Mouse (Mus musculus) neural tube, embryonic 12.5 days (tissue): ENCODE results near the gene Mab21l1. TPM values are rescaled to one million over a fixed set of nuclear protein-coding genes. Genes with fewer than 3 reads are reported as not detected.

Source experiments
- ATAC-seq: fragments of 200-750 bp; cut with Nextera tagmentation; 2 replicates; pipeline ENCODE4 v1.8.0; 2017; ENCODE audit warnings: low read depth, mild to moderate bottlenecking, moderate TSS enrichment, moderate library complexity; ENCODE audit not compliant: low FRiP score
- H3K27ac ChIP-seq: fragments of 300-500 bp; sonication (generic); 2 replicates; pipeline ENCODE4 v1.5.1; 2016
- H3K27me3 ChIP-seq: fragments of 300-500 bp; sonication (generic); replicated peaks from 2 replicates; pipeline ENCODE4 v1.6.1; 2016; ENCODE audit warnings: mild to moderate bottlenecking
- H3K36me3 ChIP-seq: fragments of 300-500 bp; sonication (generic); 2 replicates; pipeline ENCODE4 v1.6.1; 2016; ENCODE audit warnings: mild to moderate bottlenecking
- H3K4me1 ChIP-seq: fragments of 300-500 bp; sonication (generic); 2 replicates; pipeline ENCODE4 v1.6.1; 2016
- H3K4me2 ChIP-seq: fragments of 300-500 bp; sonication (generic); replicated peaks from 2 replicates; pipeline ENCODE4 v1.6.1; 2016; ENCODE audit warnings: mild to moderate bottlenecking
- H3K4me3 ChIP-seq: fragments of 300-500 bp; sonication (generic); 2 replicates; pipeline ENCODE4 v1.5.1; 2016
- H3K9ac ChIP-seq: fragments of 300-500 bp; sonication (generic); 2 replicates; pipeline ENCODE4 v1.6.1; 2016; ENCODE audit warnings: mild to moderate bottlenecking
- H3K9me3 ChIP-seq: fragments of 300-500 bp; sonication (generic); 2 replicates; pipeline ENCODE4 v1.6.1; 2016; ENCODE audit warnings: mild to moderate bottlenecking
- WGBS: fragments of 180-500 bp; shearing (Covaris S2); methylation state at CpG from one replicate; pipeline ENCODE4 v1.1.7; 2016; 5-methylcytosine and 5-hydroxymethylcytosine counted together
- polyA plus RNA-seq: library from polyadenylated mRNA; unstranded; fragments of >200 nt; fragmentation: Nextera tagmentation; extraction: Ambion mirVana; gene quantifications from 2 replicates; pipeline ENCODE4 v1.2.1, GENCODE M21; 2016

Gene Mab21l1
- polyA plus RNA-seq, 1 experiment from 2014 or later: 52.0 TPM

DNA sequence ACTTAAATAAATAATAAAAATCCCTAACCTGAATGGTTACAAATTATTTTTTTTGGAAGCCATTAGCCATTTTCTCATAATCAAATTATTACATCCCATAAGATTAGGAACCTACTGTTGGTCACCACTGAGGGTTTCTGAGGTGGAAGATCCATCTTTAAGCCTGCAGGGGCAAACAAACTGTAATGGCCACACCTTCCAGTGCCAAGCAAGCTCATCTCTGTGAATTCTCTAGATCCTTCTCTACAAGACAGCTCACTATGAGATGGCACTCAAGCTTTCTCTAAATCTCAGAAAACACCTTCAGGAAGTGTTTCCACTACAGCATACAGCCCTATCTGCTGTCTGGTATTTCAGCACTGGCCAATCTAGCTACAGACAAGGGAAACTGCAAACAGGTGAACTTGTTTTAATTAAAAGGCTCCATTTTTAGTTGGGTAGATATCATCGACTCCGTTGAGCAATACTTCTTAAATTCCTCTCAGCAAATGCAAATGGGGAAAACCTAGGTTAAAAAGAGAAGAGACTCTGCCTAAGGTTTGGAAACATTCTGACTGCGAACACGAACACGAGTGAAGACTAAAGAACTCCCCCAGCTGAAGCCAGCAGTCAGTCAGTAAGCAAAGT, 768 bp upstream of the Mab21l1 start:
- no peak overlapping the region for H3K9ac ChIP-seq
- H3K27ac ChIP-seq: no peak overlapping the region

DNA sequence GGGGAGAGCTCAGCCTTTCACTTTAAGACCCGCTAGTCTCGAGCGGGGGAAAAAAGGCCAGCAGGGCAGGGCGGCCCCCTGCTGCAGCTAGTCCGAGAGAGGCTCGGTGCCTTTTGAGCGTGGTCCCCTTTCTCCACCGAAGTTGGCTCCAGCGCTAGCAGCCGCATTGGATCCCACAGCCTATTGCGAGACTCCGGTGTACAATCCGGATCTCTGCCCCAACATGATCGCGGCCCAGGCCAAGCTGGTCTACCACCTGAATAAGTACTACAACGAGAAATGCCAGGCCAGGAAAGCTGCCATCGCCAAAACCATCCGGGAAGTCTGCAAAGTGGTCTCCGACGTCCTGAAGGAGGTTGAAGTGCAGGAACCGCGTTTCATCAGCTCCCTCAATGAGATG, 461 bp downstream of the Mab21l1 start:
- peaks cover 35% of the 10 kb centered on the region for H3K4me1 ChIP-seq
- H3K27me3 ChIP-seq: peaks cover 54% of the 10 kb centered on the region

More for the DNA sequence above, 768 bp upstream of the Mab21l1 start:
- ATAC-seq: no peak
- Histone ChIP-seq H3K36me3 (no peaks in the 10 kb centered on the region), H3K27me3 (peaks cover 54% of the 10 kb centered on the region), H3K4me2 (peak overlapping the region; percentile 55; the same call in 1 of the 2 replicates), H3K4me1 (peaks cover 35% of the 10 kb centered on the region), H3K4me3 (no peak overlapping the region), H3K9me3 (no peaks in the 10 kb centered on the region)
- WGBS: 9% methylated on average over 5 of the region's 5 CpGs

DNA sequence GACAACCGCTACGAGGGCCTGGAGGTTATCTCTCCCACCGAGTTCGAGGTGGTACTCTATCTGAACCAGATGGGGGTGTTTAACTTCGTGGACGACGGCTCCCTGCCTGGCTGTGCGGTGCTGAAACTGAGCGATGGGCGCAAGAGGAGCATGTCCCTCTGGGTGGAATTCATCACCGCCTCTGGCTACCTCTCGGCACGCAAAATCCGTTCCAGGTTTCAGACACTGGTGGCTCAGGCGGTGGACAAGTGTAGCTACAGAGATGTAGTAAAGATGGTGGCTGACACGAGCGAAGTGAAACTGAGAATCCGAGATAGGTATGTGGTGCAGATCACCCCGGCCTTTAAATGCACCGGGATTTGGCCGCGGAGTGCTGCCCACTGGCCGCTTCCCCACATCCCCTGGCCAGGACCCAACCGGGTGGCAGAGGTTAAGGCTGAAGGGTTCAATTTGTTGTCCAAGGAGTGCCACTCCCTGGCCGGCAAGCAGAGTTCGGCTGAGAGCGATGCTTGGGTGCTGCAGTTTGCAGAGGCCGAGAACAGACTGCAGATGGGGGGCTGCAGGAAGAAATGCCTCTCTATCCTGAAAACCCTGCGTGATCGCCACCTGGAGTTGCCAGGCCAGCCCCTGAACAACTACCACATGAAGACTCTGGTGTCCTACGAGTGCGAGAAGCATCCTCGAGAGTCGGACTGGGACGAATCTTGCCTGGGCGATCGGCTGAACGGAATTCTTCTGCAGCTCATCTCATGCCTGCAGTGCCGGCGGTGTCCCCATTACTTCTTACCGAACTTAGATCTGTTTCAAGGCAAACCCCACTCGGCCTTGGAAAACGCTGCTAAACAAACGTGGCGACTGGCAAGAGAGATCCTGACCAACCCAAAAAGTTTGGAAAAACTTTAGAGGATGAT, 1.1 kb downstream of the Mab21l1 start:
- H3K27me3 ChIP-seq: peaks cover 54% of the 10 kb centered on the region
- peak overlapping the region; percentile 73 for H3K9ac ChIP-seq
- H3K36me3 ChIP-seq: no peaks in the 10 kb centered on the region
- 2% methylated on average over 45 of the region's 45 CpGs for WGBS
- no peaks in the 10 kb centered on the region for H3K9me3 ChIP-seq
- H3K4me2 ChIP-seq: peak overlapping the region; percentile 55
- peak overlapping the region; percentile 60 for H3K27ac ChIP-seq
- no peak for ATAC-seq
- peaks cover 35% of the 10 kb centered on the region for H3K4me1 ChIP-seq
- H3K4me3 ChIP-seq: peak overlapping the region; percentile 46

More for the DNA sequence above, 461 bp downstream of the Mab21l1 start:
- Histone ChIP-seq H3K4me2 (peak overlapping the region; percentile 55), H3K4me3 (peak overlapping the region; percentile 46), H3K27ac (peak overlapping the region; percentile 60; the same call in 1 of the 2 replicates), H3K9ac (peak overlapping the region; percentile 73), H3K36me3 (no peaks in the 10 kb centered on the region), H3K9me3 (no peaks in the 10 kb centered on the region)
- under 1% methylated on average over 22 of the region's 22 CpGs for WGBS
- no peak for ATAC-seq

DNA sequence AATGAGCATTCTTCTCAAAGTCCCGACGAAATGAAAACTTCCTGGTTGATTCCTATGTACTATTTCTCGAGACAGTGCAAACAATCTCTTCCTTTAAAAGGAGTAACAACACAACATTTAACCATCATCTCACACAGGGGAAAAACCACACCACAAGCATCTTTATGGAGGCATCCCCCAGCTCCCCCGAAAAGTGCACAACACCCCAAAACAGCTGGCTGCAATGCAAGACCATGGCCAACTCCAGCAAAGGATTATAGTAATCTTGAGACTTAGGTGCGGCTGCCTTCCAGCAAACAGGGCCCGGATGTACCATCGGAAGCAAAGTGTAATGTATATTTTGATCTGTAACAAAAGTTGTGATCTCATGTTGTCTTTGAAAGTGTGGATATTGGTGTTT, 1.8 kb downstream of the Mab21l1 start:
- 5% methylated on average over 7 of the region's 7 CpGs for WGBS
- H3K9me3 ChIP-seq: no peaks in the 10 kb centered on the region
- H3K36me3 ChIP-seq: no peaks in the 10 kb centered on the region
- H3K4me3 ChIP-seq: peak overlapping the region; percentile 46
- peaks cover 35% of the 10 kb centered on the region for H3K4me1 ChIP-seq
- H3K4me2 ChIP-seq: peak overlapping the region; percentile 55
- H3K27ac ChIP-seq: no peak overlapping the region
- ATAC-seq: no peak
- H3K27me3 ChIP-seq: peaks cover 52% of the 10 kb centered on the region
- H3K9ac ChIP-seq: peak overlapping the region; percentile 73

DNA sequence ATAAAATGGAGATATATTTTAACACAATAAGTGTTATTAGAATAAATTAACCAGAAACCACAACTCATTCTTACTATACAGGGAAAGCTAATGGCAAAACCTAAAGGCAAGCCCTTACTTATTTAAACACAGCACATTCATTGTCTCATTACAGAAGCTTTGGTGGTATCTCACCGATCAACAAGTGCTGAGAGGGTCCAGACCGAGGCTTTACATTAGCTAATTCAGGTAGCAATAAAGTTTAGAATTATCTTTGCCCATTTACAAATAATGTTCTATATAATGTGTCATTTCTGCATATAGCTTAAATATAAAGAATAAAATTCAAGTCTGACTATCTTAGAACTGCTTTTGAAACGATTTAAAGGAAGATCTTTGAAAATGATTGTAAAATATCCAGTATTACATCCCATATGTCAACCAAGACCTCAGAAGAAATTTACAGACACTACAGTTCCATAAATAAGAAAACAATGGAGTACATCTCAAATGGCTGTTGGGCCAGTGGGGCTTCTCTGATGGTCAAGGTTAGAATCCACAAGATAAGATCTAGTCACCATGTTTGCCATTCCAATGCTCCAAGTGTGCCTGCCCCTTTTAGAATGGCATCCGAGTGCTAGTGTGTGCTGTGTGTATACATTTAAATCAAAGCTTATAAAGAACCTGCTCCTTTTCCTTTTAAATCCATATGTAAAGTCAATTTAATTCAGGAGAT, 3.1 kb downstream of the Mab21l1 start:
- Histone ChIP-seq H3K4me3 (peak overlapping the region; percentile 23), H3K27ac (no peak overlapping the region; the same call in 1 of the 2 replicates), H3K36me3 (no peaks in the 10 kb centered on the region), H3K9ac (peak overlapping the region; percentile 45; the same call in 1 of the 2 replicates), H3K4me1 (peaks cover 29% of the 10 kb centered on the region), H3K4me2 (peak overlapping the region; percentile 70), H3K9me3 (no peaks in the 10 kb centered on the region), H3K27me3 (peaks cover 44% of the 10 kb centered on the region)
- 43% methylated on average over 4 of the region's 4 CpGs for WGBS
- no peak for ATAC-seq

DNA sequence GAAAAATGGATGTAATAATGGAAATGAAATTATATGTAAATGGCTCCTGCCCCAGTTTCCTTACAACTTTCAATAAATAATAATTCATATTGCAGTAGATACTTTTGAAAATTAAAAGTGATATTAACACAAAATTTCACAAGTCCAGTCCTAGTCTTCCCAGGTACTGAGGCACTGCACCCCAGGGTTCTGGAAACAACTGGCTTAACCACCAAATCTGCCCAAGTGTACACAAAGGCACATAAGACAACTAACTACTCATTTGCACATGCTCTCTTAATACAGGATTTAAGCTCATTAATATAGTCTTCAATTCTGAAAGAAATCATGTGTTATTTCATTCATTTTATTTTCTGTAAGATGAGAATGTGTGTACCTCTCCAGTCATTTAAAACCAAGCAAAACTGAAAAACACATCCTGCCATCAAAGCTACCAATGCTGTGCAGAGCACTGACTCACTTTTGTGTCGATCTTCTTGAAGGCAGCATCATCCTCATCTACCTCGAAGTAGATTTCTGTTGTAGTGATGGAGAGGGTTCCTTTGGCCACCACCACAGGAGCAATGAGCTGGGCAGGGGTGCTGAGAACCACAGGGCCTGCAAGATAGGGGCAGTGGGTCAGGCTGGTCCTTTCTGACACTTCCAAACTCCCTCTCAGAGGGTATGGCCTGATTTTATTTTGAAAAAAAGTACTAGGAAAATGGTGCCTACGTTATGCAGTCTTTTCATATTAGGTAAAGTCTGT, 3.8 kb downstream of the Mab21l1 start:
- 15% methylated on average over 3 of the region's 3 CpGs for WGBS
- peak overlapping the region; percentile 39; the same call in 1 of the 2 replicates for H3K9ac ChIP-seq
- H3K36me3 ChIP-seq: no peaks in the 10 kb centered on the region
- peak overlapping the region; percentile 70 for H3K4me2 ChIP-seq
- no peaks in the 10 kb centered on the region for H3K9me3 ChIP-seq
- peaks cover 22% of the 10 kb centered on the region for H3K4me1 ChIP-seq
- peak overlapping the region; percentile 53; the same call in 1 of the 2 replicates for H3K27ac ChIP-seq
- H3K4me3 ChIP-seq: peak overlapping the region; percentile 23
- ATAC-seq: no peak
- H3K27me3 ChIP-seq: peaks cover 36% of the 10 kb centered on the region

DNA sequence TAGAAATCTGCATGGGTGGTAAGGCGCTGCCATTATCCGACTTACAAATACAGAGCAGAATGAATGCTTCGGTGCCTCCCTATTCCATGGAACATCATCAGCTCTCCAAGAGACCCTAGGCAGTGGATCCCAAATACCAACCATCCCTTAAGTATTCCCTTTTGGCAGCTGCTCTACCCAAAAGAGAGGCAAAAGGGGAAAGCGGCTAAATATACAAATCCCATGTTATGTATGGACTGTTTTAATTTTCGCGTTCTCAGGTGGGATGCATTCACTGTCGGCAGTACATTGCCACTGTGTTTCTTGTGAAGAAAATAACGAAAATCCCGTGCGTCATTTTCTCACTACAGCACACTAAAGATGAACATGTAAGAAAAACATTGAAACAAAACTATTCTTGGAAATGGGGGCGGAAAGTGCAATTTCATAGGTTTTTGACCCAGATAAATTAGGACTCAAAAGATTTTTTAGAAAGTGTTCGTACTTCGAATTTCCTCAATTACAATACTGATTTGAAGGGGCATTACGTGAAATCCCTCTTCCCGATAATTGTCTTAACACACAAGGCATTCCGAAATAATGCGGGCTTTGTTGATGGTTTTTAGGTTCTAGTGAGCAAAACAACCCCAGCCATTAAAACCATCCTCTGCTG, 4.7 kb downstream of the Mab21l1 start:
- Histone ChIP-seq H3K4me2 (peak overlapping the region; percentile 70), H3K9ac (peak overlapping the region; percentile 64), H3K4me3 (peak overlapping the region; percentile 41), H3K4me1 (peaks cover 20% of the 10 kb centered on the region), H3K9me3 (no peaks in the 10 kb centered on the region), H3K36me3 (no peaks in the 10 kb centered on the region), H3K27ac (peak overlapping the region; percentile 74), H3K27me3 (peaks cover 30% of the 10 kb centered on the region)
- WGBS: 5% methylated on average over 17 of the region's 17 CpGs
- ATAC-seq: peak; percentile 52; the same call in 1 of the 2 replicates

DNA sequence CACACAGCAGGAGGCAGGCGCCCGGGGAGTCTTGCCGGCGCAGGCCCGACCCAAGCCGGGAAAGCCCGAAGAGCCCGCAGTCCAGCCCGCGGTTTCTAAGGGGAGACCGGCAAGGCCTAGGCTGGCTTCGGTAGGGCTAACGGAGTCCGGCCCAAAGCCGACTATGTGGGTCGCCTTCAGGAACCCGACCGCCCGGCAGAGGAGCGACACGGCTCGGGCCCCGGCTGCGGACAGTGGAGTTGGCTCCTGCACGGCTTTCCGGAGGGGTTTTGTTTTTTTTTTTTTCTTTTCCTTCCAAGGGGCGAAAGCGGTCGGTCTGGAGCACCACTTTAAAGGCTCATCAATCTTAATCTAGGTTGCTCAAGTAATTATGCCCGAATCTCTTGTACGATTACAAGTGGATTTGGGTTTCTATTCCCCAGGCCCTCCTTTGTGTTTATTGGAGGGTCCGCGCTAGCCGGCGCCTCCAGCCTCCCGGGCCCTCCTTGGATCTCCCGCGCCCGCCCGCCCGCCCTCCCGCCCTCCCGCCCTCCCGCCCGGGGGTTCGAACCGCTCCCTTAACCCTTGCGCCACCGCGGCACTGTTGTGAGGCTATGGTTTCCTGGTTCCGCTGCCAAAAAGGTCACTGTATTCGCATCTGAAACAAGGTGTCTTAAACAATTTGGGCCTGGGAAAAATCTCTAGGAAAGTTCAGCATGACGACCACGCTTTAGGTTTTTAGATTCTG, 5.3 kb downstream of the Mab21l1 start:
- Histone ChIP-seq H3K4me1 (peaks cover 13% of the 10 kb centered on the region), H3K27ac (peak overlapping the region; percentile 74), H3K36me3 (no peaks in the 10 kb centered on the region), H3K9ac (peak overlapping the region; percentile 64), H3K4me2 (peak overlapping the region; percentile 70), H3K9me3 (no peaks in the 10 kb centered on the region), H3K27me3 (peaks cover 23% of the 10 kb centered on the region), H3K4me3 (peak overlapping the region; percentile 41)
- ATAC-seq: peak; percentile 58
- WGBS: under 1% methylated on average over 54 of the region's 54 CpGs

DNA sequence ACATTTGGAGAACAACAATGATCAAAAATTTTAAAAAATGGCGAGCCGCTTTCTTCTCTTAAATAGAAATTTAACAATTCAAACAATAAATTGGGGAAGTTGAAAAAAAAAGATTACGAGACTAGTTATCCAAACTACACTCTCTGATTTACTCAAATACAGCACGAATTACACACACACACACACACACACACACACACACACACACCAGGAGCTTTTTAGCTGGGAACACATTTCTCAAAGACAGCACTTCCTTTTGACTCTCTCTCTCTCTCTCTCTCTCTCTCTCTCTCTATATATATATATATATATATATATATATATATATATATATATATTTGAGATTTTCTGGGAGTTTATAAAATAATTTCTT, 5.9 kb downstream of the Mab21l1 start:
- peak overlapping the region; percentile 41; the same call in 1 of the 2 replicates for H3K4me3 ChIP-seq

DNA sequence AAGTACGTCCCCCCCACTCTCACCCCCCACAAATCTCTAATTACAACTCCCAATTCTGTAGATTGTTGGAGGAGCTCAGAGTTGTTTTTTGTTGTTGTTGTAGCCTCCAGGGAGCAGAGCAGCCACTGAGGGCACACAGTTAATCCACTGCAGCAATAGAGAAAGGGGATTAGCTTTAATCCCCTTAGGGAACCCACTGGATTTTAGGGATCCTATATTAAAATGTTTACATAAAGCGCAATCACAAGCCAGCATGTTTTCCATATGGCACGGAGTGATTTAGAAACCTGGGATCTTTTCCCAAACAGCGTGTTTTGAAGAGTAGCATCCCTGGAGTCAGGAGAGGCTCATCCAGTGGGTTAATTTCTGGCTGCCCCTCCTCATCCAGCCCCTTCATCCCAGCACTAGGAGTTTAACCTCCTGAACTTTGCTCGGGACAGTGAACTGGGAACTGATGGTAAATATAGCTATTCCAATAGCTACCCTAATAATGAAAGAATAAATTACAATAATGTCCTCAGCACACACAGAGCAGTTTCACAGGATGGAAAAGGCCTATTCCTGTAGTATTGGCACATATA, 6.4 kb downstream of the Mab21l1 start:
- Histone ChIP-seq H3K36me3 (no peaks in the 10 kb centered on the region), H3K9ac (no peak overlapping the region), H3K4me1 (0 out of 2 replicates have a peak, but pooled peaks cover 3% of the 10 kb centered on the region), H3K9me3 (no peaks in the 10 kb centered on the region), H3K4me2 (no peak overlapping the region), H3K27ac (no peak overlapping the region), H3K27me3 (peaks cover 12% of the 10 kb centered on the region), H3K4me3 (no peak overlapping the region)
- no peak for ATAC-seq
- 19% methylated on average over 5 of the region's 5 CpGs for WGBS

More for the DNA sequence above, 5.9 kb downstream of the Mab21l1 start:
- H3K27ac ChIP-seq: no peak overlapping the region
- peak overlapping the region; percentile 70 for H3K4me2 ChIP-seq
- H3K27me3 ChIP-seq: peaks cover 17% of the 10 kb centered on the region
- no peak for ATAC-seq
- no peak overlapping the region for H3K9ac ChIP-seq
- peaks cover 8% of the 10 kb centered on the region for H3K4me1 ChIP-seq
- H3K9me3 ChIP-seq: no peaks in the 10 kb centered on the region
- H3K36me3 ChIP-seq: no peaks in the 10 kb centered on the region
- WGBS: 13% methylated on average over 4 of the region's 4 CpGs
